Mouse (Mus musculus) kidney, adult 11 months (tissue): ENCODE results near the gene Exoc4.

Experiments
- DNase-seq: peaks from one replicate; pipeline ENCODE4 v3.0.0; 2022

Exoc4 gene

DNA sequence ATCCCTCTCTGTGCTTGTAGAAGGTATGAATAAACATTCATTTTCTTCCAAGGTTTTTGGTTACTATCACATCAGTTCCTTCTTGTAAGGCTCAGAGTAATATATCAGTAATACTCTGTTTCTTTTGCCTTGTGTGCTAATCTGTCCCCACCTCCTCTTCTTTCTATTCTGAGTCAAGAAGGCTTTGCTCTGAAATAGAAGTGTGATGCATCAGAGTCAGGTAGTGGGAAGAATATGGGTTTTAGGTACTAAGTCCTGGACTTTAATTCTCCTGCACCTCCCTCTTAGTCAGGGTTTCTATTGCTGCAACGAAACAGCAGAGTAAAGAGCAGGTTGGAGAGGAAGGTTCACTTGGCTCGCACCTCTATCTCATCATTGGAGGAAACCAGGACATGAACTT, 240.9 kb downstream of the Exoc4 start:
- DNase-seq: no peak

DNA sequence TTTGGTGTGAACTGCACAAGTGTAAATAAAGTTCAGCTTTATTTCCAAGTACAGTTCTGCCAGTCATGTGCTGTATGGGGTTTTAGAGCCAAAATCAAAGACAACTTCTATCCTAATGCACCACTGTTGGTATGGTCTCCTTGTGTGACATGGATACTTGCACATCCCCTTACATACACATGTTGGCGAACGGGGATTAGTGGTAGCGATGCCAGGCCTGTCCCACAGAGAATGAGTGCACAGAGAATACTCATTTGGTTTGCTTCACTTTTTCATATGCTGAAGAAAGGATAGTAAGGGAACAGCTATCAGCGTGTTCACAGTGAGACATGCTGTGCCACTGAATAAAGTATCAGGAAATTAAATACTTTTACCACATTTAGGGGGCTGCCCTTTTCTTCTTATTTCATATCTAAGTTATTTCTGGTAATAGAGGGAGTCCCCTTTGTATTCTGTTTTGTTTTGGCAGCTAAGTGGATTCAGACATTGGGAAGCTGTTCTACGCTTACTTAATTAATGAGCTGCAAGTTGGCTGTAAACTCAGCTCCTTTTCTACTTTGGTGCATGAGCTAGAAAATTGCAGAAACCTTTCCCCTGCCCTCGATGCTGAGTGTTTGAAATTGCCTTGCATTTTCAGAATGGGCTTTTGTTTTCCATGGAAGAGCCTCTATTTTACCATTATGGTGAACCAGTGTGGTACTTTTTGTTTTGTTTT, 247.4 kb downstream of the Exoc4 start:
- DNase-seq: no peak

DNA sequence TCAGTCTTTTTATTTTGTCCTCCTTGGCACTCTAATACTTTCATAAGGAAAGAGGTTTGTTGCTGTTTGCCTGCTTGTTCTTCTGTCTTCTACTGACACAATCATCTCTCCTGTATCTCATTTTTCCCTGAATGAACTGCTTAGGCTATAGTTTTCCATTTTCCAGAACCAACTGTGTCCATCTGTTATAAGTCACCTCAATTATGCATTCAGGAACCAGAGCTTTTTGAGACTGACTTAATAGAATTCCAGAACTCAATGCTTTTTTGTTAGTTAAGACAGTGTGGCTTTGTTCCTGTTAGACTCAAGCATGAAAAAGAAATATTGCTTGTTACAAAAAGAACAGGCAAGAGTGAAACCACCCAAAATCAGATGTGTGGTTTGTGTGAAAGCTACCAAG, 248.5 kb downstream of the Exoc4 start:
- DNase-seq: no peak

DNA sequence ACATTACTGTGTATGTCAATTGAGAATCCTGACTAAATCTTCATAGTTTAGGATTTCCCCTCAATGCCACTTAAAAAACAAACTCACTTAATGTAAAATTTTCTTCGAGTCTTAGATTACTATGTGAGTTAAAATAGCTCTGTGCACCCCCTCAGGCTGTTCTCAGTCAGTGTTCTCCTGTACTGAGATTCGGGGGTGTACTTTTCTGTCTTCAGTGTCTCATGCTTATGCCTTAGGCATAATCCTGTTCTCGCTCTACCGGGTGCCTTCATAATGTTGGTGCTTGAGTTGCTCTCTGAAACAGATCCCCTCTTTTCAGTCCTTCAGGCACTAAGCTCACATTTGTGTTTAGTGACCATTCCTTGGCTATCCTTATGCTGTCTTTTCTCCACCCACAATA, 253.5 kb downstream of the Exoc4 start:
- DNase-seq: no peak

DNA sequence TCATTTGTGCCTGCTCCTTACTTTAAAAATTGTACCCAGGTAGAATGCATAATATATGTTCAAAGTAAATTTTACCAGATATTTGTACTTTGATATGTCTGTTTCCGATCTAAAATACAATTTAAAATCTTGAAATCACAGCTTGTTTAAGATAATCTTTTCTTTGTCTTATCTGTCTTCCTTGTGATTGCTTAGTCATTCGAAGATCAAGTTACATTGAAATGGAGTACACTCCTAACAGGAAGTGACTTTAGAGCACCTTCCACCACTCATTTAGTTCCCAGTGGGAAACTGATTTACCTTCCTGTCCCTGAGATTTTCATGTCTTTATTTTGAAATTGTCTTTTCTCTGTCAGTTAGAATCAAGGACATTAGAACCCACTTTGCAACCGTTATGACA, 254.5 kb downstream of the Exoc4 start:
- no peak for DNase-seq

DNA sequence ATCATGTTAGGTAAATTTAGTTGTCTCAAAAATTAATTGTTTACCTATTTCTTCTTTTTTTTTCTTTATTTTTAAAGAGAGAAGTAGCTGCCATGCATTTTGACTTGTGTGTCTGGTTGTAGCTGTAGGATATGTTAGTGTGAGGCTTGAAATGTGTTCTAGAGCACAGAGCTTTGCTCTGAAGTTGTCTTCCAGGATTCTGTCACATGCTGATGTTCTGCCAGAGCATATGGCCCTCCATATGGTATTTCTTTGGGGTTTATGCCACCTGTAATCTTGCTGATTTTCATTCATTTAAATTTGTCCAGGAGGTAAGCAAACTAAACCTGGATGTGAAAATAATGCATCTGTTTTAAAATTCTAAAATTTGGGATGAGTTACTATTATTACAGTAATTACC, 258.2 kb downstream of the Exoc4 start:
- DNase-seq: no peak

DNA sequence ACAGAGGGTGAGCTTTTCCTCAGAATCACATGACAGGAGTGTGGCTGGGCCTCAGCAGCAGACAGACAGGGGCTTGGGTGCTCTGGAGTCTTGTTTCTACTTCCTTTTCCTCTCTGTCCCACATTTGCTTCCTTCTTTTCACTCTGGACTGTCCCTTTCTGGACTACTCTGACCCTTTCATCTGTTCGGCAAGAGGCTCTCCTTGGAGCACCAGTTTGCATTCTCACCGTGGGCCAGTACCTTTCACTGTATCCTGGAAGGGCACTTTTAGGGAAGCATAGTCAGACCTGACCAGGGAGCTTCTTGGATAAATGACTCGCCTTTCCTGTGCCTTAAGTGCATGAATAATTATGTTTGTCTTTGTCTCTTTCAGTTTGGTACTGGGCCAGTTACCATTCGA, 266.5 kb downstream of the Exoc4 start:
- DNase-seq: no peak

DNA sequence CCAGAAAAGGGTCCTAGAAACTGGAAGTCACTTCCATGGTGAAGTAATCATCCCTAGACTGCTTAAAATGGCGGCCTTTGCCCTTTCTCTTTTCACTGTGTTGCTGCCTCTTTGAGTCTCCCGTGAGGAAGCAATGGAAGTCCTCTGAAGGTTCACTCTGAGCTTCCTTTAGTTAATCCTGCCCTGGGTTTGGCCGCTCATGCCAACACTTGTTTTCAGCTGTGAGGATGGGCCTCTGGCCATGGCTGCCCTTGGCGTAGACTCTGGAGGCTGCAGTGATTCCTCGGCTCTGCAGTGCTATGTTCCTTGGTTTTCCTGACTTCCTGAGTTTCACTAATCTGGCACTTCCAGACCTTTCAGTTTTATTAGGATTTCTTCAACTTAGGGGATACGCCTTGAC, 267.9 kb downstream of the Exoc4 start:
- DNase-seq: no peak

DNA sequence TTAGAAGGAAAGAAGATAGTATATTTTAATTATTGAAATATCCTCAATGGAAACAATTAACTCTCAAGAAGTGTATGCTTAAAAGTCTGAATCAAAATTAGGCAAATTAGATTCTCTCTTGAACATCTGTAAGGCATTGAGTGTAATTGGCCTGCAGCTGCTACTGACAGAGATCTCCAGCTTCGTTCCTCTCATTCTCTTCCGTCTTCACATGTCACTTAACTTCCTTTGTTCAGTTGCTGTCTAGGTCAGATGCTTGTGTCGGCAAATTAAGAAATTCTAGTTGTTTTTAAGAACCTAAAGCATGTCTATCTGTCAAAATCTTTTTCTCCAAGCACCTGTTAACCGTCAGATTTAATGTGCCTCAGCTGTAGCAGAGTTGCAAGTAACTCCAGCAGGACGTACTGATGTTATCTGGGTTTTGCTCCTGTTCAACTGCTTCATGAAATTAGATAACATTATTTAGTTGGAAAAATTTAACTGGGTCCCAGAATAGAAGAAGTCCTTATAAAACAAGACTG, 269.1 kb downstream of the Exoc4 start:
- DNase-seq: no peak

DNA sequence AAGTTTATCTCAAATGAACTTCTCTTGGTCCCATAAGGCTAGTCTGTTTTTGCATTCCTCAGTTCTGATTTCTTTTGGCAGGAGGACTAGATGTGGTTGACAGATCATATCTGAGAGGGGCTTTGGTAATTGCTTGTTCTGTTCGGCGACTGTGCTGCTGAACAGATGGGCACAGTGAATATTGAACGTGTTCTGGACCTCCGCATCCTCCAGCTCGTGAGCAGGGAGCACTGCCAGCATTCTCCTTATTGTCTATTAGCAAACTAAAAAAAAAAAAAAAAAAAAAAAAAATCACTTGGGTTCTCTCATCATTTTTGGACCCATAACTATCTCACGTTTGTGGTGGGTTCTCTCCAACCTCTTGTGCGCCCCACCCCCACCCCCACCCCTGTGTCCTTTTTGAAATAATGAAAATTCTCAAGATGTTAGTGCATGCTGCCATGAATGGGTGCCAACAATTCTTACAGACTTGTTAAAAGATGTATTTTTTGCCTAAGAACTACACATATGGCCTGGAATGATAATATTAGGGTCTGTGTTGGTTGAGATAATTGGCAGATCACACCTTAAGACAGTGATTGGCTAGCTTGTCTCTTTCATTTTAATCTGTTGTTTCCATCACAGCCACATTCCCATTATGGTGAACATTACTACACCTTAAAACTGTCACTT, 276.9 kb downstream of the Exoc4 start:
- DNase-seq: no peak

DNA sequence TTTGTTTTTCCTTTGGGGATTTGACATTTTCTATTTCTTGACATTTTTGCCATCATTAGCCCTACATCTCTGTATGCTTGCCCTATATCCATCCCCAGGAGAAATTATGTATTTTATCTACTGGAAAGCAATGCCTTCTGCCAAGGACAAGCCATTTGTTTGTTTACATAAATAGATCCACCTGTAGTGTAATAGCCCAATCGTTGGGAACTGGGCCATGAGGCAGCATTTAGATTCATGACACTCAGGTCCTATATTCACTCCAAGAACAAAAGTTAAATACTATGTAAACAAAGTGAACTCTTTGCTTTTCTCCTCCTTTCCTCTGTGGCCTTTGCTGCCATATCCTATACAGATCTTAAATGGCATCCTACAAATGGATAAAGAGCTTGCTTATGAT, 291.5 kb downstream of the Exoc4 start:
- DNase-seq: no peak

DNA sequence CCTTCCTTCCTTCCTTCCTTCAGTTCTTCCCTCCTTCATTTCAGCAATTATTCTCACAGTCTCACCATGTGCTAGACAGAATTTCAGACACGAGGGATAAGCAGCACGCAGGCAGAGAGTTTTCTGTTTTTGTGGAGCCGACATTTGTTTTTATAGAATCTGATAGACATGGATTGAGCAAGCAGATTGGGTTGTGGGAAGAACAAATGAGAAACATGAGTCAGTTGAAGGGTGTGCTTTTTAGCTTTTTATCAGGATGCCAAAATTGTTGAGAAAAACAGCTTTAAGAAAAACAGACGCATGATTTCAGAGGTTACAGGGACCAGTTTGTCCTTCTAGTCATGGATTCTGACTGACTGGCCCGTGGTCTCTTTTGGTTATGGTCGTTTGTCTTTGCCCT, 293.8 kb downstream of the Exoc4 start:
- no peak for DNase-seq

DNA sequence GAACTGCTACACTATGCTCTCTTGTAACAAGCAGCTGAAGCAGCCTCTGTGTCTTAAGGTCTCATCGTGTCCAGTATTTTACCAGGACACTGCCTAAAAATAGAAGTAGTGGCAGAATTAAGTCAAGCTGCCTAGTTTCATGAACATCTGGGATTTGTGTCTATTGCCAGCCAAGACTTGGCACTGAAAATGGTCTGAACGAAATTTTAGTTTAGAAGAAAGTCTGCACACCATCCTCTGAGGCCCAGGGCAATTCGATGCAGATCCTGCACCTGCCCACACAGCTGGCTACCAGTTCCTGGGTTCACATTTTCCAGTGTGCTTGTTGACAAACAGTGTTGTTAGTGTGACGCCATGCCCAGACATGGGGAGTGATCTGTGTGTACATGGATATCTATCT, 303.0 kb downstream of the Exoc4 start:
- DNase-seq: no peak

DNA sequence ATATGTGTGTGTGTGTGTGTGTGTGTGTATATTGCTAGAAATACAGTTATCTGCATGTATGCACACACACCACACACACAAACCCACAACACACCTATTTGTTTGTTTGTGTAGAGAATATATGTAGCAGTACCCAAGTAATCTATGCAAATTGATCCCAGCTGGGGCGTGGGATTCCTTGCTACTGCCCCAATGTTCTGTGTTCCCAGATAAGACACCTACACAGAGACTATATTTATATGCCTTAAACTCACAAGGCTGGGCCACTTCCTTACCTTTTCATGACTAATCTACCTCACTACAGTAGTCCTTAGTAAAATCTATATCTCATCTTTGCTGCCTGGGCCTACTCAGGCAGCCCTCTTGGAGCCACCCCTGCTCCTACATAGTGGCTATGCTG, 312.0 kb downstream of the Exoc4 start:
- DNase-seq: no peak

DNA sequence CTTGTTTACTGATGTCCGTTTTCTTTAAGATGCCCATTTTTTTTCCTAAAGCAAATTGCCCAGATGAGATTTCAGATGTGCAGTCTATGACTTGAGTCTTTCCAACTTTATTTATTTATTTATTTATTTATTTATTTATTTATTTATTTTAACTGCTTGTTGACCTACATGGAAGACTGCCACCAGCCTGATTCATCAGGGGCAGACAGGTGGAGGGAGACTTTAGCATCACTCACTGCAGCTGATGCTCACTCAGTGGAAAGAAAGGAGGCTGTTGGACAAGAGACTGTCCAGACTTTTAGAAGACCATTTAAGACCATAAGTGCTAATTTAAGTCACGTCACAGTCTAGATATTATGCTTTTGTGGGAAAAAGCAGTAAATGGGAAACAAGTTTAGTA, 313.0 kb downstream of the Exoc4 start:
- DNase-seq: no peak

DNA sequence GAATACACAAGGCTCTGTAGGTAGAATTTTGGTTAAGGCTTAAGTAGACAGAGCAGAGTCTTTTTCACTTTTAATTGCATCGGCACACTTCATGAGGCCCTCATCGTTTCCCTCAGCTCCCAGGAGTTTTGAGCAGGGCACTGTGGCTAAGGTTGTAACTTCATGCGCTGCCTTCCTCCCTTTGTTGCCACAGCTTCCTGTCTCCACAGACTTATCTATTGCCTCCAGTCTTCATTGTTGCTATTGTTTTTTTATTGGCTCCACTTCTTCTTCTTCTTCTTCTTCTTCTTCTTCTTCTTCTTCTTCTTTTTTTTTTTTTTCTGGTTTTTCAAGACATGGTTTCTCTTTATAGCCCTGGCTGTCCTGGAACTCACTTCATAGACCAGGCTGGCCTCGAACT, 327.1 kb downstream of the Exoc4 start:
- no peak for DNase-seq

DNA sequence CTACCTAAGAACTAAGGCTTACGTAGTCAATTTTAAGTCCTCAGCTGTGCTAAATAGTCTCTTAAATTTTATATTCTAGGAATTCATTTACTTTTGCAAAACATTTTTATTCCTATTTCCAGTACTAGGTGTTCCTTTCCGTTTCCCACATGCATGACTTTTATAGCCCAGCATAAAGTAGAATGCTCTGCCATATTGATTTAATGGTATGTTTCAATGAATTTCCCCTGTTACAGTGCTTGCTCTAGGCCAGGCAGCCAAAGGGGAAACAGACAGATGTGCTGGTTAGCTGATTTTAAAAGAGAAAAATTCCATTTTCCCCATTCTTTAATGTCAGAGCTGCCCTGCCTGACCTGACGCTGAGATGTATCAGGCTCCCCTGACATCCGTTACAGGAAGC, 359.6 kb downstream of the Exoc4 start:
- DNase-seq: no peak

DNA sequence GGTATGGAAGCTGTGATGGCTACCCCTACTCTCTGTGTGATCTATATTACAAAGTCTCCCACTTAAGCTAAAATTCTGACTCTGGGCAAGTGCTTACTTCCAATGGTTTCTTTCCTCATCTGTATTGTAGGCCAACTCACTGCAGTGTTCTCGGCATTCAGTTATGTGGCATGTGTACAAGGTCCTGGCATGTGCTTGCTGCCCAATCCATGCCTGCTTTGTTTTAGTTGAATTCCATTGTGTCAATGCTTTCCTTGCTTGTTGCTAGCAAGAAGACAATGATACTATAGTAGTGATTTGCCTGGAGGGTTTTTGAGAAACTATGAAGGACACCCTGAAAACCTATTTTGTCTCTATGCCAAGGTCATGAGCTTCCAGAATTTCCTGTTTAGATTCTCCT, 365.1 kb downstream of the Exoc4 start:
- no peak for DNase-seq

DNA sequence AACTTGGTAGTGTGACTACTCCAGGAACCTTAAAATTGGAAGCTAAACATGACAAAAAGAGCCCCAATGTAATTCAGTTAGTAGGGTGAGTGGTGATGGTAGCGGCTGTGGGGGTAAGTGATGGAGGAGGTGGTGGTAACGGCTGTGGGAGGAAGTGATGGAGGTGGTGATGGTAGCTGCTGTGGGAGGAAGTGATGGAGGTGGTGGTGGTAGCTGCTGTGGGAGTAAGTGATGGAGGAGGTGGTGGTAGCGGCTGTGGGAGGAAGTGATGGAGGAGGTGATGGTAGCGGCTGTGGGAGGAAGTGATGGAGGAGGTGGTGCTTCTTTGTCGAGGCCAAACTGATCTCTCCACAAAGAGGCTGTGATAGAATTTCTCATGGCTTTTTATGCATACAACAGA, 369.7 kb downstream of the Exoc4 start:
- no peak for DNase-seq

DNA sequence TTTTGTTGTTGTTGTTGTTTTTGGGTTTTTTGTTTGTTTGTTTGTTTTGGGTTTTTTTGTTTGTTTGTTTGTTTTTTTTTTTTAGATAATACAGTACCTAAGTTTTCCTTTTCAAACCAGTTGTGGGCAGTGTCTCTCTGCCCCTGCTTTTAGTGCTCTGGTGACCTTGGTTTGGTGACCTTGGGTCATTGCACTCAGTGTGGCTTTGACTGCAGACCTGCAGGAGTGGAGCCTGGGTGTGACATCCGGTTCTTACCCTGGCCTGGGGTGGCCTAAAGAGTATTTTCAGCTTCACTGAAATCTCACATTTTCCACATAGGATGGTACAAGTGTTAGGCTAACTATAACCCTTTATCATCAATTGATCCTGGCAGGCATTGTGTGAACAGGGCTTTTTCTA, 371.8 kb downstream of the Exoc4 start:
- no peak for DNase-seq

DNA sequence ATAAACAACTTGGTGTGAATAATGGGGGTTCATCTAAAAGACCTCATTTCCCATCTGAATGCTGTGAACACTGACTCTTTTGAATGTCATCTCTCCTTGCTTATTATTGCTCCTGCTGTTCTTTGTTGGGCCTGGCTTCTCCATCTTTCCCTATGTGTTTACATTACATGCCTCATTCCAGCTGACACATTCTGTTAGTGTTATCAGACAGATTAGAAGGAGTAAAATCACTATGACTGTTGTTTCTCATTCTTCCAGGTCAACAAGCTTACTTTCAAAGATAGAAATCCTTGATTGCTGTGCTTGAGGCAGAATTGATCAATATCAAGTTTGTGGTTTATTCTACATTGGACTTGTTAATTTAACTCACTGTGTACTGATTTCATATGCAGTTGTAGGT, 377.0 kb downstream of the Exoc4 start:
- no peak for DNase-seq

DNA sequence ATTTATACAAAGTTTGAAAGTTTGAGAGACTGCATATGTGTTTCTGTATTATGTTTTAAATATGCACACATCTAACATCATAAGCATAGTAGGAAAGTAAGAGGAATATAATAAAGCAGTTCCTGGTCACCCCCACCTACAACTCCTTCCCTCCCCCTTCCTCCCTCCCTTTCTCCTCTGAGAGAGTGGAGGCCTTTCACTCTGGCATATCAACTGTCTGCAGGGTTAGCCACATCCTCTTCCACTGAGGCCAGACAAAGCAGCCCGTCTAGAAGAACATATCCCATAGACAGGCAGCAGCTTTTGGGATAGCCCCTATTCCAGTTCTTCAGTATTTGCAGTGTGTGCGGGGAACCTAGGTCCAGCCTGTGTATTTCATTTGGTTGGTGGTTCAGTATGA, 382.2 kb downstream of the Exoc4 start:
- no peak for DNase-seq

DNA sequence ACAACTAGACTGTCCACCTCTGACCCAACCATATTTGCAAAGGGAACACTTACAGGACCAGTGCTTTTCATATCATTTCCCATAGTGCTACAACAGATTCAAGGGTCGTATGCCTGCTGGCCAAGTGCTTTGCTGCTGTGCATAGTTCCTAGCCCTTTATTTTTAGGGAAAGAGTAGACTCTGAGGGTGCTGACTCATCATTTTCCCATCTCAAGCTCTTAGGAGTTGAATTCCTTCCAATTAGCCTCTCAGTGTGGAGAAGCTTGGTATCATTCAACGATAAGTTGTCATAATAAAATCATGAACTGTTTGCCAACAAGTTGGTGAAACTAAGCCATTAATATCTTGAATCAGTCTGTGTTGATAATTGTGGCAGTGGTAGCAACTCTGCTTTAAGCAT, 388.3 kb downstream of the Exoc4 start:
- DNase-seq: no peak

DNA sequence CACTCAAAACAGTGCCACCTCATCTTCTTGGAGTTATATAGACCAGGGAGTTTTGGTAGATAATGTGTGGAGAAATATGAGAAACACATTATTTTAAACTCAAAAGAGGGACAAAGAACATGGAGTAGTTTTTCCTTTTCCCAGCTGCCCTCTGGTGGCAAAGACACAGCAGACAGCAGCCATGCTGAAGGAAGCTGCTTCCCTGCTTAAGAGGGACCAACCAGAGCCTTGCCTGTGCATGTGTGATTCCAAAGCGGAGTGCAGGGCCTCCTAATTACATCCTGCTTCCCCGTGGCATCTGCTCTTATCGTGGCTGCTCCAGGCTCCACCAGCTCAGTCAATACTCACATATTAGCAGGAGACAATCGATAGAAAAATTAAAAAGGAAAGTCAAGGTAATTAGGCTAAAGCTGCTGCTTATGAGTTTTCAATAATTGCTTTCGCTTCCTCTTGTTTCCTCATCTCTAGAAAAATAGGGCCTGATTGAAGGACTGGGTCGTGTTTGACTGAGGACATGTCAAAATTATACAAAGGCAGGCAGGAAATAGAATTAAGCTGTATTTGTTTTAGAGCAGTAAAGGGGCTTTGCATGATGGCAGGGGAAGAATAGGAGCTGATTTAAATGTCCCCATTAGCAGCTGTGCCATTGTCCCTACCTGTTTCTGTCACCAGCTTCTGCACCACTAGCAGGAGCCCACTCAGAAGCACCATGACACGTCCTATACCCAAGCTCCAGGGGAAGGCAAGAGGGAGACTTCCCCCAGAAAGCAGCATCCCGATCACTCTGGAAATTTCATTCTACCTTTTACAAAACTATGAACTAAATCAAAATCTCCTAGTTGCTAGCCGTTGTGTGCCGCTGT, 433.1 kb downstream of the Exoc4 start:
- no peak for DNase-seq
